Mouse (Mus musculus) G1E (cell line): ENCODE measurements around the gene Olfr418.

Source experiments
- CTCF ChIP-seq: IDR thresholded peaks from 2 replicates; pipeline ENCODE4 v1.5.1; 2012; ENCODE audit warnings: low read depth, low read length, inconsistent platforms, mixed read lengths
- GATA1 ChIP-seq: IDR thresholded peaks from 2 replicates; pipeline ENCODE4 v1.6.1; 2012; ENCODE audit warnings: borderline replicate concordance, low read length, inconsistent platforms, mixed read lengths
- POLR2AphosphoS5 ChIP-seq: IDR thresholded peaks from 2 replicates; pipeline ENCODE4 v1.6.1; 2012; ENCODE audit warnings: low read depth, low read length, inconsistent platforms; ENCODE audit not compliant: insufficient replicate concordance
- TAL1 ChIP-seq: conservative IDR thresholded peaks from 2 replicates; pipeline ENCODE4 v1.6.1; 2012; ENCODE audit warnings: low read depth, low read length, inconsistent platforms, mixed read lengths

DNA sequence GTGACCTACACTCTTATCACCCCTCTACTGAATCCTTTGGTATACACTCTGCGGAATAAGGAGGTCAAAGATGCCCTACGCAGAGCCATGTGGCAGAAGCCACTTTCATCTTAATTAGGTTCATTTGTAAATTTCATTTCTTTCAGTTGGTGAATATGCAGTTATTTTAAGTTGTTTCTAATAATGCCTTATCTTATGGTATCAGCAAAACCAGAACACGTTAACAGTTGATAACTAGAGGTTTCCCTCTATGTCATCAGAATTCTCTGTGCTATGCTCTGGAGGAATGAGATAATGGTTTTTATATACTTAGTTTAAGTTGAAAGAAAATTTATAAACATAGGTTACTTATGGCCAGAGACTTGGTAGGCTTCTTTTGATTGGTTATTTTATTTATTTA is 49.3 kb upstream of the Olfr418 start:
- no peak for TF ChIP-seq CTCF
- no peak; the same call in 1 of the 2 replicates for TF ChIP-seq TAL1
- TF ChIP-seq GATA1, result no peak
- no peak for TF ChIP-seq POLR2AphosphoS5
